Mouse (Mus musculus): ENCODE data around the gene Aldh18a1.

GRCm38 (mm10) chr19:40512500-40513421, 75.5 kb downstream of the Aldh18a1 start:
- TF ChIP-seq CTCF (conservative IDR thresholded peaks at IDR 0.05; ENCODE audit: low read length) (no peak), NANOG (IDR thresholded peaks at IDR 0.05; ENCODE audit: borderline replicate concordance, low read length) (no peak), POU5F1 (IDR thresholded peaks at IDR 0.05; ENCODE audit: borderline replicate concordance, low read length) (no peak)

Measured in E14TG2a.4 (cell line).